Mouse (Mus musculus): Measurements from ENCODE around the gene Dock6.

DNA sequence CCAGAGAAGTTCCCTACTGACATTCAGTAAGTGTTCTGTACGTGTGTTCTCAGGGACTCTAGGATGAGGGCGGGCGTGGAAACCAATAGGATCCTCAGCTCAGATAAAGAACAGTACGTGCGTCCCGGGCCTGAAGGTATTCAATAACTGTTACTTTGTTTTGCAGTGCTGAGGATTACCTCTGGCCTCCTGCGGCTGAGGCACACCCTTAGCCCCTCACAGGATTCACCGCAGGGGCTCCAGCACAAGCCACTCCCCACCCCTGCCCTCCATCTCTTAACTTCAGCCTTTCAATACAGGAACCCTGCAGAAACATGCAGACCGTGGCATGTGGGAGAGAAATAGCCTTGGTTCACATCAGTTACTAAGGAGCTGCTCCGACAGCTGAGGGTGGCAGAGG lies 4.5 kb downstream of the Dock6 start:
- no peak for TF ChIP-seq CTCF (IDR thresholded peaks at IDR 0.05)
- TF ChIP-seq EP300 (IDR thresholded peaks at IDR 0.05), result no peak
